Mouse (Mus musculus): ENCODE data around the gene Dock4.

Gene Dock4

DNA sequence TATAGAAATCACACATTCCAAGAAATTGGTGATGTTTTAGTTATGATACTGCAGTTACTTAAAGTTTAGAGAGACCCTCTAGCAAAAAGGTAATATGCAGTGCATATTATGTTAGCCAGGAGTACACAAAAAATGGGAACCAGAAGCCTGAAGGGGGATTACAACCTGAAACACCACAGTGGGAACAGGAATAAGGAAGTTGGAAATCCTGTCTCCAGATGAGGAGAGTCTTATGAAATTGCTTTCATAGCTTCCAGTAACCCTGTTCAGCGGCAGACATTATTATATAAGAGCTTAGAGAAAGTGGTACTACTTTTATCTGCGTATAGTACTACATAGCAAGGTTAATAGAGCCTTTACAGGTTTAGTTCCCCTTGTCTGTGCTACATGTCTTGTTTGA, 210.1 kb downstream of the Dock4 start:
- no peak for DNase-seq

GRCm38 (mm10) chr12:40656438-40656837, 210.7 kb downstream of the Dock4 start:
- DNase-seq, result peak in 1 of 2 experiments; percentile 20

GRCm38 (mm10) chr12:40657229-40657885, 211.6 kb downstream of the Dock4 start:
- DNase-seq, result no peak

DNA sequence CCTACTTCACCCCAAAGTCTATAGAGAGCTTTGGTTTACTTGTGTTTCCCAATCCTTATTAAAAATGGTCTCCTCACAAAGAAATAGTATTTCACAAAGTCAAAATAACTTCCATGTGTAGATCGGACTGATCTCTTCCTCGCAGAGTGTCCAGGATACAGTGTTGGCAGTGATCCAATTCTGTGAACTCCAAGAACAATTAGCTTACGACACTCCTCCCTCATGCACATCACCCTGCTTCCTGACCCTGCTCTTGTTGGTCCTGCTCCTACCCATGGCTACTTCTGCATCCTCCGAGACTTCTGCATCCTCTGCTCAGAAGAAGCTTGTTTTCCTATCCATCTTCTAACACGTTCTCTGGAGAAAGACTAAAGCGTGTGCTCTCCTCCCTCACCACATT, 213.9 kb downstream of the Dock4 start:
- DNase-seq, result peak in 1 of 2 experiments; percentile 24

- DNase-seq, result no peak
Observed at GRCm38 (mm10) chr12:40669460-40669859, 223.7 kb downstream of the Dock4 start.

- peak; percentile 14 to 29 for DNase-seq
Observed at GRCm38 (mm10) chr12:40670766-40671165, 225.0 kb downstream of the Dock4 start.

DNA sequence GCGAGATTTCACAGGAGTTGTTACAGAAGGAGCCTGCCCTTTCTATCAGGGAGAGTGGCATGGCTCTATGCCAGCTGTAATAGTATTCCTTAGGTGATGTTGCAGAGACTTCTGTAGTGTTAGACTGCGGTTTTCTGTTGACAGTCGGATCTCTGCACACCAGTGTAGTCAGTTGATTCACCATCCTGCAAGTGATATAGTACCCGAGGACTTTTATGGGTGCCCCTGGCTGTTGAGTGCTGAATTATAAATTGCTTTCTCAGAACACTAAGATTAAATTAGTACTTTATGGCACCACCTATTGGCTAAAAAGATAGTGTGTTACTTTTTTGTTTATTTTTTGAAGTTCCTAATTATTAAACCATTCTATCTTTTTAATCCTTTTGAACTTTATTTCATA, 234.0 kb downstream of the Dock4 start:
- peak; percentile 9 to 31 for DNase-seq

GRCm38 (mm10) chr12:40680551-40680950, 234.8 kb downstream of the Dock4 start:
- DNase-seq, result peak; percentile 65 to 72

GRCm38 (mm10) chr12:40691444-40691843, 245.7 kb downstream of the Dock4 start:
- DNase-seq, result no peak

DNA sequence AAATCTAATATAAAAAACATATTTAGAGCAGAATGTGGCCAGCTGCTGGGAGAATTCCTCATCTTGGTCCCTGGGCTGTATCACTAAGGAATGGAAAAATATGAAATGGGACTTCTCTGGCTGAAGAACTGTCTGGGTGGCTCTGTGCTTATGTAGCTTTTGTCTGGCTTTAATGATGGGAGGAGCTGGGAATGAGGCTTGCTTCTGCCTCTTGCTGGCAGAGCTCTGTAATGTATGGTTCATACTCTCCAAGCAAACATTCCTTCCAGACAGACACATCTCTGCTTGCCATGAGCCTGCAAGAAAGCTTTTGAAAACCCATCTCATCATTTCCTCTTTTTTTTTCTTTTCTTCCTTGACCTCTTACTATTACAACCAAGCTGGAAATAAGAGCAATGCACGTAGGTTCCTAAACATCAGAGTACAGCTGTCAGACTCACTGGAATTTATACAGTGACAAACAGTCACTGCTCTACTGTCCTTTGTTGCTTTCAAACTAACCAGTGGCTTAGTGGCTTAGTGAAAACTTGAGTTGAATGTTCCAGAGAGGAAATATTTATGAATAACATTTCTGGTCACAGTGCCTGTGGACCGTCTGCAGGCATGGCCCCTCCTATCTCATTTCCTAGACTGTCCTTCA, 248.4 kb downstream of the Dock4 start:
- no peak for DNase-seq

GRCm38 (mm10) chr12:40698330-40698729, 252.6 kb downstream of the Dock4 start:
- DNase-seq, result no peak

GRCm38 (mm10) chr12:40702233-40702792, 256.6 kb downstream of the Dock4 start:
- no peak for DNase-seq

DNA sequence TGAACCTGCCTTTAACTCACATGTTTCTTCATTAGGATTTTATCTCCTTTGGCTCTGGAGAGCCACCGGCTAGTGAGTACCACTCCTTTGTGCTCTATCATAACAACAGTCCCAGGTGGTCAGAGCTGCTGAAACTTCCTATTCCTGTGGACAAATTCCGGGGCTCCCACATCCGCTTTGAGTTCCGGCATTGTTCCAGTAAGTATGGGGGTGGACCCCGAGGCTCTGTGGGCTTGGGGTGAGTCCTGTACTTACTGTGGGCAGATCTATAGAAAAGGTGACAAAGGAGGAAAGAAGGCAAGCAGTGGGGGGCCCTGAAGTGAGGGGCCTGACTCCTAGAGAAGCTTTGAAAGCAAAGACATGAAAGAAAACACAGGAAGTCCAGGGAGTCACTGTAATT, 258.5 kb downstream of the Dock4 start:
- DNase-seq, result no peak

DNA sequence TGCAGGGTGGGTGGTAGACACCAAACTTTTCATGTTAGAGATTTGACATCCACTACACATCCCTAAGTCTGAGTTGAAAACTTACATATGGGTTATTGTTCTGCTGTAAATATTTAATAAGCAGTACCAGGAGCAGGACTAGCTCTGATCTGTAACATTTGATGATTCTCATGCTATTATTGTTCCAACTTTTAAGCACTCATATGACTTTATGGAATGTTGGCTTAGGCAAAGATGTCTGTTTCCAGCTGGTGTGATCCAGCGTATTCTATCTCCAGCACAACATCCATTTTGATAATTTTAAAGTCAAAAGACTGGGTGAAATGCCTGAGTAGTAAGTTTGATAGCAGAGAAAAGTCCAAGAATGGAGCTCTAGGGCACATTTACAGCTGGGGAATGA, 261.4 kb downstream of the Dock4 start:
- DNase-seq, result no peak

DNA sequence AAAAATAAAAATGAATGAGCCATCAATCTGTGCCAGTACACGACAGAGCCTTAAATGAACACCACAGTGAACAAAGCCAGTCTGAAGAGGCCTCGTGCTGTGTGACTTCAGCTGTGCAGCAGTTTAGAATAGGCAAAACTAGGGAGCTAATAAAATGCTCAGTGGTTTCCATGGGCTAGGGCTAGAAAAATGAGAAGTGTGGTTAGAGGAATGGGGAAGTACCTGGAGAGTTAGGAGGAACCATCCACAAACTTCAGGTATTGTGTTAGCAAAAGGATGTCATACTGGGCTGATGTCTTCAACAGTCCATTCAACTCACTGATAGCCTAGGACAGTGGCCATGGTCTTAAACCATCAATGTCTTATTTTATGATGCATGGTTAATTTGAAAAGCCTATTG, 263.3 kb downstream of the Dock4 start:
- no peak for DNase-seq

DNA sequence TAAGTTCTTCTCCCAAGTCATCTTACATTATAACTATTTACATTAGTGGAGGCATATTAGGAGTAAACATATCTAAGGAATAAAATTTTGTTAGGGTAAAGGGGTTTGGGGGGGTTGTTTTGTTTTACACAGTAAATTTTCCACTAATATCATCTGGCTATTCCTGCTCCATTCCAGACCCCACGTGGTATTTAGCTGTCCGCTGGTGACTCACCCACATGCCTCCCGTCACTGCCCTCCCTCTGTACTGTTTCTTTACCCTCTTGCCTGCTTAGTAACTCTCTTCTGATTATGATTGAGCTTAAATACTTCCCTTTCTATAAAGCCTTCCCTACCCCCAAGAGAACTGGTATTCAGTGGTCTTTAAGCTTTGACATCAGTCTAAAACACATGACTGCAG, 266.5 kb downstream of the Dock4 start:
- DNase-seq, result no peak

DNA sequence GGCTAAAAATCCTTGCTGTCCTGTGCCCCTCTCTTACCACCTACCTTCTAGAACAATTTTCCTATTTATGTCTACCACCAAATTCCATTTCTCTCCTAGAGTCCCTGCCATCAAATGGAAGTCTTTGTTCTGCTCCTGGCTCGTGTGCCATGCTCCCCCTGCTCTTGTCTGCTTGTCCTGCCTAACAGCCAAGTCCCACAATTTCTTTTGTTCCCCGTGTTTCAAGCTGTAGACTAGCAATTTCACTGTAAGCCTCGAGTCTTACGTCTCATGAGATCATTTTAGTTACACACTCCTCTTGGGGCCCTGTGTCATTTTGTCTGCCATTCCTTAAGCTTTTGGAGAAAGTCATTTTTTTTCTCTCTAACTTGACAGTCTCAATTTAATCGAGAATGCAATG, 268.5 kb downstream of the Dock4 start:
- no peak for DNase-seq

GRCm38 (mm10) chr12:40715174-40715573, 269.4 kb downstream of the Dock4 start:
- DNase-seq, result peak; percentile 9 to 27

- no peak for DNase-seq
Observed at GRCm38 (mm10) chr12:40728373-40728772, 282.6 kb downstream of the Dock4 start.

DNA sequence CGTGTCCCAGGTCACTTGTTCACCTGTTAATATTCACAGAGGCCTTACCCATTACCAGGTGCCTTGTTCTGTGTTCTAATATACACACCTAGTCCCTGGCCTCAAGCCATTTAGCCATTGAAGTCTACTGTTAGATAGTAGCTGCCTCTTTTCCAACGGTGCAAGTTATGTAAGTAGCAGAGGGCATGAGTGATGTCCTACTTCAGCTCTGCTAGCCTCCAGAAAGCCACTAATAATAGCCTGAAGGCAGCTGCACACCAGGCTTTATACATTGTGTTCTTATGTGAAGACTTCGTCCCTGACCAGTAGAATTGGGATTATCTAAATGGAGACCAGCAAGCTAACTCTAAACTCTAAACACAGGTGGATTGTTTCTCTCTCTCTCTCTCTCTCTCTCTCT, 285.0 kb downstream of the Dock4 start:
- no peak for DNase-seq

DNA sequence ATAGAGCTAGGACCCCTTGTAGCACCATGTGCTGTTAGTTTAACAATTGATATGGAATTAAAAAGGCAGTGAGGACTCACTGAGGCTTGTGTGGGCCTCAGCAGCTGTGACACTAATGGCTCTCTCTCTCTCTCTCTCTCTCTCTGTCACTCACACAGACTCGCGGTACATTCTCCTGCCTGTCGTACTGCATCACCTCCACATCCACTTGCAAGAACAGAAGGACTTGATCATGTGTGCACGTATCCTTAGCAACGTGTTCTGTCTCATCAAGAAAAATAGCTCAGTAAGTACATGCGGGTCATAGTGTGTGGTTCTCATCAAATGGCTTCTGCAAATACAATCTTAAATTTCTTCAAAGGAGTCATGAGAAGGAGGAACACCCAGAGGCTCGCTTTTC, 299.7 kb downstream of the Dock4 start:
- no peak for DNase-seq

DNA sequence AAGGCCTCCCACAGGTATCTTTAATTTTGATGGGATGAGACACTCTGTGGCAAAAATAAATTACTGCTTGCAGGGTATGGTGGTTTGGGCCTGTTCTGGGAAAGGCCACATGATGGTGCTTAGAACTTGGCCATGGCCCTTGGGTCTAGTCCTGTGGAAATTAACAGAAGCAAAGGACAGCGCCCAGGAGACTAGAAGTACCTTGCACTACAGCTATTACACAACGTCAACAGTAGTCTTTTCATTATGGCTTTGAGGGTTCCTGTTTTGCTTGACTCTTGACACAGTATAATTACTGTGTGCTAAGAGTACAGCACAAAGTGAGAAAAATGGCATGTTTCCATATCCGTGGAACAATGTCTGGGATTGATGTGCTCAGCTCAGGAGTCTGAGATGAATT, 300.3 kb downstream of the Dock4 start:
- no peak for DNase-seq

DNA sequence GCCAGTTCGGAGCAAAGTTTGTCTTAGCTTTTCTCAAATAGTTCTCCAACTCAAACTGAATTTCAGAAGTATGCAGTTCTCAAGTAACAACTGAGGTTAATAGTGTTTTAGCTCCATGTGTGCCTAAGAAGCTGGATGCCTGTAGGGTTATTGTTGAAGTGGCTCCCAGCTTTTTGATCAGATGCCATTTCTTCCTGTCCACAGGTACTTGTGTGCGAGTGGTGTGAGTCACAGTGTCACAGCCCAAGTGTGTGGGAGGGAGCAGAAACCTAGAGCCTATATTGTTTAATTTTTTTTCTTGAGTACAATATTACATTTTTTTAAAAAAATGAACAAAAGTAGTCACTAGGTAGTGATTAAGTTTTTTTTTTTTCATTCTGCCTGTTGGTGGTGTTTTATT, 313.5 kb downstream of the Dock4 start:
- DNase-seq, result no peak

GRCm38 (mm10) chr12:40767258-40767816, 321.6 kb downstream of the Dock4 start:
- DNase-seq, result no peak

All from cerebellum, postnatal 10 days (tissue).